In the genomic region with DNA sequence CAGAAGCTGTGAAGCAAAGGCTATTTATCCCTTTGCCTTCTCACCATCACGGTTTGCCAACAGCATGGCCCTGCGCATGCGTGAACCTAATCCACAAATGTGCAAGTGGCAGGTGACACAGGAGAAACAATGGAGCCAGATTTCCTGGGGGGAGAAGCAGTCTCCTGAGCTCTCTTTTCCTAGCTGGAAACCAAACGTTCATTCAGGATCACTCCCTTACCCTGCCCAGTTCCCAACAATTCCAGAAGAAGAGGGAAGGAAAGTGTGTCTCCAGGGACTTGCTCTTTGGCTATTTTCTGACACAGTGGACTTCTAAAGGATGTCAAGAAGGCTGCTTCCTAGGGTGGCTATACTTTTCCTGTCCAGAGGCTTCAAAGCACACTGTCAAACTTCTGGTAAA, we compare ENCODE assay signal across 22 mouse cellular contexts. TPM values are rescaled to one million over a fixed set of nuclear protein-coding genes. Genes with fewer than 3 reads are reported as not detected.
DNase-seq lines count a peak whose midpoint lies in the region.
"Had no signal": no experiment of that assay in that cellular context is flagged by ENCODE, and none has a peak within 500 bp of the region (broad histone marks: within the 10 kb centered on the region; RNA-seq: fewer than 3 reads in every experiment).

No protein-coding gene starts in this region.

- H3K27me3 ChIP-seq in heart, embryonic 10.5 days (ENCODE audit: insufficient read depth, poor library complexity, severe bottlenecking): no peaks in the 10 kb centered on the region
- H3K27me3 ChIP-seq: embryonic facial prominence, embryonic 13.5 days; hindbrain, embryonic 13.5 days; lung, embryonic 15.5 days; neural tube, embryonic 12.5 days had no signal

- 71% methylated on average over 4 of the region's 4 CpGs for WGBS in heart, embryonic 10.5 days

- H3K4me1 ChIP-seq in heart, embryonic 10.5 days: peaks cover 23% of the 10 kb centered on the region
- peaks cover 3% of the 10 kb centered on the region; the same call in 1 of the 2 replicates for H3K4me1 ChIP-seq in brown adipose tissue, adult 24 weeks (ENCODE audit: control insufficient read depth, insufficient read depth, insufficient read length, low read length)
- H3K4me1 ChIP-seq: embryonic facial prominence, embryonic 13.5 days; hindbrain, embryonic 13.5 days; lung, embryonic 15.5 days; midbrain, embryonic 10.5 days; neural tube, embryonic 12.5 days had no signal

- H3K36me3 ChIP-seq in heart, embryonic 10.5 days: peaks cover 41% of the 10 kb centered on the region

- no peaks in the 10 kb centered on the region for H3K9me3 ChIP-seq in heart, embryonic 10.5 days
- H3K9me3 ChIP-seq: embryonic facial prominence, embryonic 13.5 days; hindbrain, embryonic 13.5 days; lung, embryonic 15.5 days; midbrain, embryonic 10.5 days; neural tube, embryonic 12.5 days had no signal

- H3K27ac ChIP-seq in heart, embryonic 10.5 days: no peak overlapping the region
- peak overlapping the region; percentile 76 for H3K27ac ChIP-seq in brown adipose tissue, adult 24 weeks (replicated peaks; ENCODE audit: low read depth, low read length)
- H3K27ac ChIP-seq: embryonic facial prominence, embryonic 13.5 days; hindbrain, embryonic 13.5 days; layer of hippocampus, adult 2 months; liver, embryonic 14.5 days; lung, embryonic 15.5 days; macrophage; midbrain, embryonic 10.5 days; neural tube, embryonic 12.5 days had no signal

- peak; percentile 30 to 71 for DNase-seq in heart, adult 18-20 months
- DNase-seq in heart, embryonic 10.5 days (ENCODE audit: low spot score): no peak
- peak; percentile 56 to 80 for DNase-seq in heart, adult 9 months (ENCODE audit: low spot score in 2 of 2)
- DNase-seq in heart, postnatal 4 days: peak; percentile 33
- no peak for DNase-seq in layer of hippocampus, adult 18-20 months (ENCODE audit: low spot score in 2 of 2)
- no peak for DNase-seq in testis, postnatal 10 days (ENCODE audit: low spot score)
- DNase-seq in lung, postnatal 36 days: no peak
- DNase-seq: adrenal gland, adult 8-10 months; cerebellum, adult 11 months; cerebellum, postnatal 10 days; forebrain, postnatal 0 days; right cerebral cortex, adult 18-20 months; thymus, postnatal 25 days had no signal

- H3K4me3 ChIP-seq in heart, embryonic 10.5 days: no peak overlapping the region
- no peak overlapping the region for H3K4me3 ChIP-seq in brown adipose tissue, adult 24 weeks (ENCODE audit: insufficient read depth, low read depth, low read length)
- H3K4me3 ChIP-seq: embryonic facial prominence, embryonic 13.5 days; hindbrain, embryonic 13.5 days; layer of hippocampus, adult 2 months; lung, embryonic 15.5 days; midbrain, embryonic 10.5 days; neural tube, embryonic 12.5 days had no signal

RNA-seq across cellular contexts. Expression of gene Snx19, which starts 37.8 kb away (rescaled TPM):
- total RNA-seq in heart, adult 18-20 months (2021): 10 to 100 TPM; 23.0 to 27.9 TPM
- 18.1 and 20.2 TPM in 2 replicates for polyA plus RNA-seq in heart, embryonic 10.5 days (2016; fragmentation: Nextera tagmentation; extraction: Ambion mirVana)
- polyA plus RNA-seq in brown adipose tissue, adult 24 weeks (2012; ENCODE audit: insufficient read depth, insufficient read length, missing spikeins): 8.7 and 10.6 TPM in 2 replicates
- total RNA-seq in heart, postnatal 4 days (2021): 10 to 100 TPM; 27.4 to 29.7 TPM
- 10 to 100 TPM; 53.0 to 53.6 TPM for total RNA-seq in layer of hippocampus, adult 18-20 months (2021)

Comparison
In these comparisons a context has a peak if more than half of its experiments do, and no peak if none do; other contexts are left out.
1. DNase-seq: peak in heart, adult 18-20 months (2 of 2), heart, adult 9 months (2 of 2) and heart, postnatal 4 days (single experiment); none in heart, embryonic 10.5 days (single experiment), layer of hippocampus, adult 18-20 months (0 of 2), testis, postnatal 10 days (single experiment) and lung, postnatal 36 days (single experiment).